Comparison of ENCODE assay signal across 17 mouse cellular contexts in genomic region chr11:7067263-7067662, GRCm38 (mm10). TPM values are rescaled to one million over a fixed set of nuclear protein-coding genes. Genes with fewer than 3 reads are reported as not detected.
"Had no signal": no experiment of that assay in that cellular context is flagged by ENCODE, and none has a peak within 500 bp of the region (broad histone marks: within the 10 kb centered on the region; RNA-seq: fewer than 3 reads in every experiment).

No protein-coding gene starts in this region.

- H3K4me2 ChIP-seq: limb, embryonic 15.5 days; liver, embryonic 12.5 days; lung, embryonic 14.5 days; neural tube, embryonic 12.5 days had no signal

- H3K4me3 ChIP-seq: limb, embryonic 15.5 days; liver, embryonic 12.5 days; midbrain, embryonic 10.5 days; myocyte; neural tube, embryonic 12.5 days had no signal

- DNase-seq: kidney, postnatal 36 days; lung, embryonic 14.5 days; lung, postnatal 10 days; lung, postnatal 4 days; midbrain, embryonic 14.5 days; retina, postnatal 1 day; right cerebral cortex, postnatal 4 days; spleen, adult 18-20 months; thymus, adult 18-20 months; thymus, postnatal 14 days had no signal

- H3K27ac ChIP-seq: kidney, postnatal 0 days; limb, embryonic 15.5 days; liver, embryonic 12.5 days; midbrain, embryonic 10.5 days; neural tube, embryonic 12.5 days had no signal

- H3K36me3 ChIP-seq: limb, embryonic 15.5 days; liver, embryonic 12.5 days; midbrain, embryonic 10.5 days; neural tube, embryonic 12.5 days had no signal

- H3K9me3 ChIP-seq: limb, embryonic 15.5 days; liver, embryonic 12.5 days; midbrain, embryonic 10.5 days; neural tube, embryonic 12.5 days had no signal

- ATAC-seq: liver, embryonic 12.5 days had no signal

- H3K9ac ChIP-seq: limb, embryonic 15.5 days; liver, embryonic 12.5 days; lung, embryonic 14.5 days; neural tube, embryonic 12.5 days had no signal

RNA-seq across cellular contexts. Expression of gene Adcy1, which starts 4.0 kb away (rescaled TPM):
- total RNA-seq: megakaryocyte, adult 5-6 weeks had no signal
